Mouse (Mus musculus) brain, embryonic 14.5 days (tissue): ENCODE measurements around the gene Ddx49.

Experiments
- CTCF ChIP-seq: fragments of 200-500 bp; IDR thresholded peaks from 2 replicates; pipeline ENCODE4 v1.5.1; 2012; ENCODE audit warnings: inconsistent platforms, mild to moderate bottlenecking, moderate library complexity, borderline replicate concordance; ENCODE audit not compliant: insufficient read depth, insufficient read length; ENCODE audit errors: extremely low read depth
- POLR2A ChIP-seq: fragments of 200-500 bp; IDR thresholded peaks from 2 replicates; pipeline ENCODE4 v1.6.1; 2012; ENCODE audit warnings: mild to moderate bottlenecking, inconsistent platforms, borderline replicate concordance; ENCODE audit not compliant: poor library complexity, insufficient read depth, insufficient read length, severe bottlenecking; ENCODE audit errors: extremely low read depth

GRCm38 (mm10) chr8:70347443-70347842 is 45.2 kb upstream of the Ddx49 start:
- TF ChIP-seq CTCF, result no peak
- TF ChIP-seq POLR2A, result no peak
